8 mouse cellular contexts compared by ENCODE assay signal in the genomic region with DNA sequence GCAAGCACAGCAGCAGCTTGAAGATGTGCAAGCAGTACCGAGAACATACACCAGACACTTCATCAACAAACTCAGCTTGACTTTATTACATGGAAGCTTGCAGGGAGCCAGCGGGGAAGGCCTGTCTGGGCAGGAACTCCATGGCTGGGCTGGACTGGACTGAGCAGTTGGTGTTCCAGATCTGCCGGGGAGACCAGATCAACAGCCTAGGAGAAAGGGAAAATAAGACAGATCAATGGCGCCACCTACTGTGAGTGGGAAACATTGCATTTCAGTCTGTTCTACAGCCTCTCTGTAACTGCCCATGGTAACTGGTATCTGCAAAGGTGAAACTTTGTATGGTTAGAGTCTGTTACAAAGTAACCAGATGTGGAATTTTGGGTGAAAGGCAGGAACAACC. TPM values are rescaled to one million over a fixed set of nuclear protein-coding genes. Genes with fewer than 3 reads are reported as not detected.
DNase-seq lines count a peak whose midpoint lies in the region; ATAC-seq and TF ChIP-seq lines count a peak whose summit lies in the region.

No protein-coding gene starts in this region.

- H3K9me3 ChIP-seq in CH12.LX (replicated peaks; ENCODE audit: low read length), result no peaks in the 10 kb centered on the region
- H3K9me3 ChIP-seq in forebrain, embryonic 13.5 days (replicated peaks), result no peaks in the 10 kb centered on the region
- no peaks in the 10 kb centered on the region for H3K9me3 ChIP-seq in liver, embryonic 15.5 days (replicated peaks)
- no peaks in the 10 kb centered on the region for H3K9me3 ChIP-seq in neural tube, embryonic 13.5 days

- TF ChIP-seq EP300 in CH12.LX (IDR thresholded peaks at IDR 0.05; ENCODE audit: low read length), result no peak

- no peak overlapping the region for H3K4me2 ChIP-seq in CH12.LX (ENCODE audit: insufficient read depth, low read depth, poor library complexity, severe bottlenecking)
- no peak overlapping the region for H3K4me2 ChIP-seq in forebrain, embryonic 13.5 days
- H3K4me2 ChIP-seq in liver, embryonic 15.5 days, result no peak overlapping the region
- H3K4me2 ChIP-seq in neural tube, embryonic 13.5 days, result no peak overlapping the region

- peak; percentile 95 for TF ChIP-seq RAD21 in CH12.LX (IDR thresholded peaks at IDR 0.05; ENCODE audit: low read depth, low read length)

- DNase-seq in CH12.LX (ENCODE audit: extremely low read depth), result peak; percentile 78
- DNase-seq in cerebellum, adult 11 months, result peak; percentile 84
- DNase-seq in heart, postnatal 10 days, result peak; percentile 92 to 94
- DNase-seq in kidney, postnatal 36 days, result peak; percentile 83 to 86
- DNase-seq in testis, postnatal 10 days (ENCODE audit: low spot score), result peak; percentile 89

- in situ Hi-C loops in CH12.LX (cut with MboI; ENCODE audit: low pct_ligation_motif_present, low pct_unique_long_range_greater_than_20kb, low sequenced_read_pairs), result loop anchor here (5.0 kb wide), 1 partner anchor 39 kb away; no protein-coding TSS in a partner anchor

- no peaks in the 10 kb centered on the region for H3K27me3 ChIP-seq in CH12.LX (replicated peaks)
- H3K27me3 ChIP-seq in forebrain, embryonic 13.5 days, result no peaks in the 10 kb centered on the region
- H3K27me3 ChIP-seq in liver, embryonic 15.5 days, result no peaks in the 10 kb centered on the region
- no peaks in the 10 kb centered on the region for H3K27me3 ChIP-seq in neural tube, embryonic 13.5 days

- H3K4me3 ChIP-seq in CH12.LX (replicated peaks in 1 of 3; ENCODE audit: low read depth in 2 of 3, low read length in 2 of 3, poor library complexity in 1 of 3), result no peak overlapping the region
- H3K4me3 ChIP-seq in forebrain, embryonic 13.5 days, result no peak overlapping the region
- no peak overlapping the region for H3K4me3 ChIP-seq in liver, embryonic 15.5 days (replicated peaks)
- H3K4me3 ChIP-seq in neural tube, embryonic 13.5 days, result no peak overlapping the region

- peak; percentile 95 to 96 for TF ChIP-seq CTCF in CH12.LX (conservative IDR thresholded peaks at IDR 0.05 in 1 of 2, IDR thresholded peaks at IDR 0.05 in 1 of 2; ENCODE audit: low read depth in 2 of 2, low read length in 2 of 2)

- TF ChIP-seq POLR2A in CH12.LX (IDR thresholded peaks at IDR 0.05; ENCODE audit: low read depth, low read length), result no peak

- dilution Hi-C loops in CH12.LX (cut with MboI; ENCODE audit: extremely low pct_ligation_motif_present, extremely low pct_unique_long_range_greater_than_20kb, low sequenced_read_pairs), result no loop called here

- no peak overlapping the region for H3K27ac ChIP-seq in CH12.LX (ENCODE audit: insufficient read depth, low read depth)
- no peak overlapping the region for H3K27ac ChIP-seq in forebrain, embryonic 13.5 days
- H3K27ac ChIP-seq in liver, embryonic 15.5 days (replicated peaks), result no peak overlapping the region
- no peak overlapping the region for H3K27ac ChIP-seq in neural tube, embryonic 13.5 days (replicated peaks)

- intact Hi-C loops in heart, postnatal 10 days (cut with DNase I), result loop anchor here (1.0 kb wide), 2 partner anchors 57 to 242 kb away; a partner anchor contains a TSS

- ATAC-seq in forebrain, embryonic 13.5 days, result peak; percentile 69
- ATAC-seq in liver, embryonic 15.5 days (ENCODE audit: insufficient read depth), result peak; percentile 59
- ATAC-seq in neural tube, embryonic 13.5 days (ENCODE audit: low read depth), result 0 out of 2 replicates have a peak, but pooled peaks have one; percentile 46

- H3K4me1 ChIP-seq in CH12.LX (ENCODE audit: control insufficient read depth in 1 of 2, insufficient read depth in 2 of 2), result no peaks in the 10 kb centered on the region
- peaks cover 4% of the 10 kb centered on the region; the same call in 1 of the 2 replicates for H3K4me1 ChIP-seq in forebrain, embryonic 13.5 days
- H3K4me1 ChIP-seq in liver, embryonic 15.5 days (replicated peaks), result no peaks in the 10 kb centered on the region; the same call in 1 of the 2 replicates
- H3K4me1 ChIP-seq in neural tube, embryonic 13.5 days (replicated peaks), result no peaks in the 10 kb centered on the region

- no peaks in the 10 kb centered on the region for H3K79me2 ChIP-seq in CH12.LX (replicated peaks; ENCODE audit: control insufficient read depth, extremely low read depth, insufficient read depth, poor library complexity, severe bottlenecking)

- H3K9ac ChIP-seq in CH12.LX (ENCODE audit: insufficient read depth, low read depth), result no peak overlapping the region
- no peak overlapping the region for H3K9ac ChIP-seq in forebrain, embryonic 13.5 days
- H3K9ac ChIP-seq in liver, embryonic 15.5 days, result no peak overlapping the region
- H3K9ac ChIP-seq in neural tube, embryonic 13.5 days, result no peak overlapping the region

- 32% methylated on average over 4 of the region's 4 CpGs for WGBS in forebrain, embryonic 13.5 days
- 25% methylated on average over 4 of the region's 4 CpGs for WGBS in liver, embryonic 15.5 days (ENCODE audit: insufficient replicate concordance)
- 24% methylated on average over 4 of the region's 4 CpGs for WGBS in neural tube, embryonic 13.5 days

- H3K36me3 ChIP-seq in CH12.LX (replicated peaks in 1 of 2; ENCODE audit: control insufficient read depth in 1 of 2, insufficient read depth in 1 of 2, low read length in 1 of 2), result peaks cover 34 to 86% of the 10 kb centered on the region in 2 experiments
- H3K36me3 ChIP-seq in forebrain, embryonic 13.5 days (ENCODE audit: poor library complexity, severe bottlenecking), result peaks cover 21% of the 10 kb centered on the region; the same call in 1 of the 2 replicates
- peaks cover 42% of the 10 kb centered on the region for H3K36me3 ChIP-seq in liver, embryonic 15.5 days (replicated peaks)
- peaks cover 31% of the 10 kb centered on the region for H3K36me3 ChIP-seq in neural tube, embryonic 13.5 days

TF ChIP-seq in CH12.LX, 34 proteins besides CTCF, POLR2A, EP300 and RAD21:
- TF ChIP-seq SMC3 (IDR thresholded peaks at IDR 0.05; ENCODE audit: low read depth, low read length) (peak; percentile 79), ELF1 (IDR thresholded peaks at IDR 0.05; ENCODE audit: low read depth, low read length) (no peak), ZC3H11A (IDR thresholded peaks at IDR 0.05; ENCODE audit: low read depth, low read length) (peak; percentile 34; the same call in 1 of the 2 replicates)

RNA-seq across cellular contexts. Expression of a gene that starts 14.5 kb away (rescaled TPM):
- total RNA-seq in CH12.LX (2012; rRNA removed) (445 and 523 TPM in 2 replicates), CH12.LX (2014; rRNA removed) (382 and 398 TPM in 2 replicates)
- polyA plus RNA-seq in CH12.LX (2012; ENCODE audit: insufficient read length, low read depth), result 242 and 264 TPM in 2 replicates
- 260 and 278 TPM in 2 replicates for polyA plus RNA-seq in forebrain, embryonic 13.5 days (2015; fragmentation: Nextera tagmentation; extraction: Ambion mirVana)
- 100 to 1,000 TPM; 168 to 169 TPM for total RNA-seq in heart, postnatal 10 days (2021)
- 181 and 201 TPM in 2 replicates for polyA plus RNA-seq in liver, embryonic 15.5 days (2015; fragmentation: Nextera tagmentation; extraction: Ambion mirVana)
- 281 and 343 TPM in 2 replicates for polyA plus RNA-seq in neural tube, embryonic 13.5 days (2015; fragmentation: Nextera tagmentation; extraction: Ambion mirVana)

RNA-seq across cellular contexts. Expression of a gene that starts 22.9 kb away (rescaled TPM):
- total RNA-seq in CH12.LX (2012; rRNA removed) (145 and 182 TPM in 2 replicates), CH12.LX (2014; rRNA removed) (183 and 188 TPM in 2 replicates)
- polyA plus RNA-seq in CH12.LX (2012; ENCODE audit: insufficient read length, low read depth), result 202 and 233 TPM in 2 replicates
- 182 and 199 TPM in 2 replicates for polyA plus RNA-seq in forebrain, embryonic 13.5 days (2015; fragmentation: Nextera tagmentation; extraction: Ambion mirVana)
- total RNA-seq in heart, postnatal 10 days (2021), result 10 to 100 TPM; 48.2 to 54.4 TPM
- polyA plus RNA-seq in liver, embryonic 15.5 days (2015; fragmentation: Nextera tagmentation; extraction: Ambion mirVana), result 61.5 and 61.7 TPM in 2 replicates
- 111 and 119 TPM in 2 replicates for polyA plus RNA-seq in neural tube, embryonic 13.5 days (2015; fragmentation: Nextera tagmentation; extraction: Ambion mirVana)

RNA-seq across cellular contexts. Expression of a gene that starts 23.6 kb away (rescaled TPM):
- total RNA-seq in CH12.LX (2012; rRNA removed), result 0.13 and 0.34 TPM in 2 replicates
- total RNA-seq in CH12.LX (2014; rRNA removed), result not detected in 2 replicates
- 0.40 and 0.57 TPM in 2 replicates for polyA plus RNA-seq in CH12.LX (2012; ENCODE audit: insufficient read length, low read depth)
- 273 and 289 TPM in 2 replicates for polyA plus RNA-seq in forebrain, embryonic 13.5 days (2015; fragmentation: Nextera tagmentation; extraction: Ambion mirVana)
- 1,000 to 10,000 TPM; 1,750 to 1,767 TPM for total RNA-seq in heart, postnatal 10 days (2021)
- polyA plus RNA-seq in liver, embryonic 15.5 days (2015; fragmentation: Nextera tagmentation; extraction: Ambion mirVana), result 154 and 161 TPM in 2 replicates
- polyA plus RNA-seq in neural tube, embryonic 13.5 days (2015; fragmentation: Nextera tagmentation; extraction: Ambion mirVana), result 730 and 747 TPM in 2 replicates

Comparison
In these comparisons a context has a peak if more than half of its experiments do, and no peak if none do; other contexts are left out.
1. RNA of a gene that starts 23.6 kb away (polyA plus RNA-seq): 730 to 747 TPM in neural tube, embryonic 13.5 days, 273 to 289 TPM in forebrain, embryonic 13.5 days and 154 to 161 TPM in liver, embryonic 15.5 days; 0.40 to 0.57 TPM in CH12.LX; every median in the first group is over 10 times any median in the second.
2. Peak in every context shown above with its lines, with median percentiles within 50 percentile points of each other: DNase-seq and ATAC-seq.